Comparison of ENCODE assay signal across 27 mouse cellular contexts in genomic region chr1:153053619-153054018, GRCm38 (mm10).
A peak's percentile ranks its signal among the peaks of the same experiment; 100 is the strongest.
DNase-seq lines count a peak whose midpoint lies in the region; ATAC-seq and TF ChIP-seq lines count a peak whose summit lies in the region.
"Had no signal": no experiment of that assay in that cellular context is flagged by ENCODE, and none has a peak within 500 bp of the region (broad histone marks: within the 10 kb centered on the region; RNA-seq: fewer than 3 reads in every experiment).

No protein-coding gene starts in this region.

- no peak for TF ChIP-seq POLR2A in limb, embryonic 14.5 days (IDR thresholded peaks at IDR 0.05; ENCODE audit: borderline replicate concordance, extremely low read depth, insufficient read depth, insufficient read length)

- 0 out of 2 replicates have a peak overlapping the region, but pooled peaks have one; percentile 7 for H3K4me2 ChIP-seq in limb, embryonic 14.5 days (replicated peaks; ENCODE audit: low read depth, low read length, severe bottlenecking)
- H3K4me2 ChIP-seq in midbrain, embryonic 15.5 days = no peak overlapping the region
- H3K4me2 ChIP-seq in midbrain, embryonic 14.5 days (ENCODE audit: low read length) = no peak overlapping the region
- H3K4me2 ChIP-seq in embryonic facial prominence, embryonic 14.5 days (ENCODE audit: low read depth, low read length) = no peak overlapping the region
- H3K4me2 ChIP-seq: forebrain, embryonic 15.5 days; heart, embryonic 12.5 days; kidney, embryonic 15.5 days; liver, embryonic 11.5 days; neural tube, embryonic 13.5 days had no signal

- H3K9ac ChIP-seq in limb, embryonic 14.5 days (ENCODE audit: low read depth, low read length, severe bottlenecking) = no peak overlapping the region
- no peak overlapping the region for H3K9ac ChIP-seq in midbrain, embryonic 15.5 days
- H3K9ac ChIP-seq in midbrain, embryonic 14.5 days (replicated peaks; ENCODE audit: low read length) = no peak overlapping the region
- no peak overlapping the region for H3K9ac ChIP-seq in embryonic facial prominence, embryonic 14.5 days (ENCODE audit: low read depth, low read length)
- H3K9ac ChIP-seq: forebrain, embryonic 15.5 days; heart, embryonic 12.5 days; kidney, embryonic 15.5 days; limb, embryonic 12.5 days; neural tube, embryonic 13.5 days had no signal

- H3K4me1 ChIP-seq in limb, embryonic 14.5 days (ENCODE audit: control insufficient read depth, insufficient read depth, low read length) = peaks cover 16% of the 10 kb centered on the region
- H3K4me1 ChIP-seq in limb, embryonic 10.5 days = peaks cover 32% of the 10 kb centered on the region
- H3K4me1 ChIP-seq in midbrain, embryonic 15.5 days = peaks cover 17% of the 10 kb centered on the region
- peaks cover 15% of the 10 kb centered on the region for H3K4me1 ChIP-seq in midbrain, embryonic 14.5 days (ENCODE audit: control insufficient read depth, insufficient read depth, low read length)
- H3K4me1 ChIP-seq in embryonic facial prominence, embryonic 14.5 days (ENCODE audit: control insufficient read depth, insufficient read depth, low read length) = peaks cover 16% of the 10 kb centered on the region
- H3K4me1 ChIP-seq: megakaryocyte, embryonic 14.5 days had no signal

- 20% methylated on average over 7 of the region's 7 CpGs for WGBS in limb, embryonic 14.5 days
- WGBS in limb, embryonic 10.5 days = 22% methylated on average over 7 of the region's 7 CpGs
- WGBS in midbrain, embryonic 15.5 days = 23% methylated on average over 7 of the region's 7 CpGs
- WGBS in midbrain, embryonic 14.5 days = 7% methylated on average over 7 of the region's 7 CpGs
- 11% methylated on average over 7 of the region's 7 CpGs for WGBS in embryonic facial prominence, embryonic 14.5 days

- no peaks in the 10 kb centered on the region for H3K27me3 ChIP-seq in limb, embryonic 14.5 days (ENCODE audit: control insufficient read depth, insufficient read depth, low read length)
- H3K27me3 ChIP-seq in limb, embryonic 10.5 days (ENCODE audit: low read depth, poor library complexity, severe bottlenecking) = peaks cover 7% of the 10 kb centered on the region; the same call in 1 of the 2 replicates
- peaks cover 32% of the 10 kb centered on the region for H3K27me3 ChIP-seq in midbrain, embryonic 15.5 days (replicated peaks)
- H3K27me3 ChIP-seq in midbrain, embryonic 14.5 days (ENCODE audit: control insufficient read depth, insufficient read depth, low read length) = peaks cover 29% of the 10 kb centered on the region
- no peaks in the 10 kb centered on the region for H3K27me3 ChIP-seq in embryonic facial prominence, embryonic 14.5 days (replicated peaks; ENCODE audit: control insufficient read depth, insufficient read depth, low read length)
- H3K27me3 ChIP-seq: CH12.LX; heart, embryonic 12.5 days; limb, embryonic 12.5 days had no signal

- H3K4me3 ChIP-seq in gastrocnemius, adult 2 months = no peak overlapping the region
- H3K4me3 ChIP-seq in limb, embryonic 14.5 days (replicated peaks; ENCODE audit: low read length) = no peak overlapping the region
- H3K4me3 ChIP-seq in limb, embryonic 10.5 days = no peak overlapping the region
- H3K4me3 ChIP-seq in midbrain, embryonic 15.5 days = no peak overlapping the region
- H3K4me3 ChIP-seq in midbrain, embryonic 14.5 days (replicated peaks; ENCODE audit: low read depth, low read length) = no peak overlapping the region
- H3K4me3 ChIP-seq in embryonic facial prominence, embryonic 14.5 days (ENCODE audit: low read depth, low read length) = no peak overlapping the region
- H3K4me3 ChIP-seq: forebrain, embryonic 10.5 days; forebrain, embryonic 15.5 days; heart, adult 2 months; heart, embryonic 12.5 days; kidney, embryonic 15.5 days; limb, embryonic 12.5 days; megakaryocyte, embryonic 14.5 days; neural tube, embryonic 13.5 days had no signal

- H3K27ac ChIP-seq in gastrocnemius, adult 2 months = peak overlapping the region; percentile 46; the same call in 1 of the 2 replicates
- no peak overlapping the region for H3K27ac ChIP-seq in limb, embryonic 14.5 days (replicated peaks; ENCODE audit: low read depth, low read length)
- no peak overlapping the region for H3K27ac ChIP-seq in limb, embryonic 10.5 days
- peak overlapping the region; percentile 55; the same call in 1 of the 2 replicates for H3K27ac ChIP-seq in midbrain, embryonic 15.5 days
- H3K27ac ChIP-seq in midbrain, embryonic 14.5 days (replicated peaks; ENCODE audit: low read depth, low read length) = no peak overlapping the region
- H3K27ac ChIP-seq in embryonic facial prominence, embryonic 14.5 days (replicated peaks; ENCODE audit: low read depth, low read length) = no peak overlapping the region
- H3K27ac ChIP-seq: heart, adult 2 months; limb, embryonic 12.5 days had no signal

- no peak for DNase-seq in gastrocnemius, adult 2 months
- no peak for DNase-seq in gastrocnemius, postnatal 14 days
- no peak for DNase-seq in limb, embryonic 14.5 days (ENCODE audit: low spot score)
- DNase-seq in limb, embryonic 10.5 days (ENCODE audit: low spot score) = no peak
- no peak for DNase-seq in midbrain, embryonic 14.5 days
- peak; percentile 62 for DNase-seq in embryonic facial prominence, embryonic 14.5 days (ENCODE audit: low spot score)
- DNase-seq: adrenal gland, adult 8-10 months; B cell, adult 2 months; cerebellum, adult 8-10 months; heart, adult 2 months; heart, postnatal 4 days; kidney, postnatal 25 days; lung, postnatal 4 days; thymus, postnatal 4 days had no signal

- TF ChIP-seq CTCF in gastrocnemius, adult 2 months (IDR thresholded peaks at IDR 0.05) = no peak

- no peaks in the 10 kb centered on the region for H3K36me3 ChIP-seq in limb, embryonic 14.5 days (ENCODE audit: control insufficient read depth, insufficient read depth, low read length)
- no peaks in the 10 kb centered on the region for H3K36me3 ChIP-seq in limb, embryonic 10.5 days
- no peaks in the 10 kb centered on the region for H3K36me3 ChIP-seq in midbrain, embryonic 15.5 days (replicated peaks)
- H3K36me3 ChIP-seq in midbrain, embryonic 14.5 days (ENCODE audit: control insufficient read depth, insufficient read depth, low read length) = no peaks in the 10 kb centered on the region
- H3K36me3 ChIP-seq in embryonic facial prominence, embryonic 14.5 days (ENCODE audit: control insufficient read depth, insufficient read depth, low read length) = no peaks in the 10 kb centered on the region
- H3K36me3 ChIP-seq: forebrain, embryonic 10.5 days; forebrain, embryonic 15.5 days; heart, embryonic 12.5 days; kidney, embryonic 15.5 days; limb, embryonic 12.5 days; neural tube, embryonic 13.5 days had no signal

- H3K9me3 ChIP-seq in limb, embryonic 14.5 days (ENCODE audit: control insufficient read depth, low read length) = no peaks in the 10 kb centered on the region
- H3K9me3 ChIP-seq in limb, embryonic 10.5 days (replicated peaks) = no peaks in the 10 kb centered on the region
- no peaks in the 10 kb centered on the region for H3K9me3 ChIP-seq in midbrain, embryonic 15.5 days
- no peaks in the 10 kb centered on the region for H3K9me3 ChIP-seq in midbrain, embryonic 14.5 days (ENCODE audit: control insufficient read depth, low read length)
- H3K9me3 ChIP-seq in embryonic facial prominence, embryonic 14.5 days (ENCODE audit: control insufficient read depth, low read length) = no peaks in the 10 kb centered on the region
- H3K9me3 ChIP-seq: forebrain, embryonic 10.5 days; forebrain, embryonic 15.5 days; heart, embryonic 12.5 days; kidney, embryonic 15.5 days; limb, embryonic 12.5 days; megakaryocyte, embryonic 14.5 days; neural tube, embryonic 13.5 days had no signal

- intact Hi-C loops in gastrocnemius, adult 2 months (cut with DNase I) = no loop called here
- intact Hi-C loops in gastrocnemius, postnatal 14 days (cut with DNase I; ENCODE audit: low total_unique reads) = no loop called here

- no peak; the same call in 1 of the 2 replicates for ATAC-seq in limb, embryonic 14.5 days (ENCODE audit: low FRiP score, low read depth)
- 0 out of 2 replicates have a peak, but pooled peaks have one; percentile 22 for ATAC-seq in midbrain, embryonic 15.5 days (replicated peaks)
- ATAC-seq in midbrain, embryonic 14.5 days (ENCODE audit: low FRiP score, low TSS enrichment) = no peak; the same call in 1 of the 2 replicates
- no peak; the same call in 1 of the 2 replicates for ATAC-seq in embryonic facial prominence, embryonic 14.5 days (ENCODE audit: low read depth)
- no peak for ATAC-seq in CD4-positive, CD25-positive, alpha-beta regulatory T cell, adult 4 months
- ATAC-seq: intestine, postnatal 0 days; lung, postnatal 0 days had no signal

Comparison
In these comparisons a context has a peak if more than half of its experiments do, and no peak if none do; other contexts are left out.
1. H3K27ac ChIP-seq: peak in gastrocnemius, adult 2 months (single experiment) and midbrain, embryonic 15.5 days (single experiment); none in limb, embryonic 14.5 days (single experiment), limb, embryonic 10.5 days (single experiment), midbrain, embryonic 14.5 days (single experiment) and embryonic facial prominence, embryonic 14.5 days (single experiment).